Mouse (Mus musculus) layer of hippocampus, postnatal 36 days (tissue): ENCODE measurements at regions not wholly inside any gene's neighbourhood (a gene's known extent, or its start where the extent isn't known, plus 50 kb on each side); places are given as distances from the start of the nearest gene placed in this dataset.

ENCODE experiments used
- DNase-seq, 2 experiments: peaks; one replicate each; pipeline ENCODE4 v3.0.0; 2022

GRCm38 (mm10) chr5:119356051-119356450 is 314.4 kb upstream of the Tbx3 start:
- no peak for DNase-seq

- DNase-seq = no peak
Observed at GRCm38 (mm10) chr5:119359709-119360108, 310.8 kb upstream of the Tbx3 start.

GRCm38 (mm10) chr5:119360351-119360750 is 310.1 kb upstream of the Tbx3 start:
- no peak for DNase-seq

- DNase-seq = no peak
Observed at GRCm38 (mm10) chr5:119361406-119362044, 308.9 kb upstream of the Tbx3 start.

GRCm38 (mm10) chr5:119362452-119362851 is 308.0 kb upstream of the Tbx3 start:
- no peak for DNase-seq

GRCm38 (mm10) chr5:119364250-119364649 is 306.2 kb upstream of the Tbx3 start:
- DNase-seq = no peak

GRCm38 (mm10) chr5:119365157-119365556 is 305.3 kb upstream of the Tbx3 start:
- DNase-seq = no peak

GRCm38 (mm10) chr5:119366296-119366695 is 304.2 kb upstream of the Tbx3 start:
- no peak for DNase-seq

GRCm38 (mm10) chr5:119370481-119370880 is 300.0 kb upstream of the Tbx3 start:
- DNase-seq = no peak

GRCm38 (mm10) chr5:119370931-119371330 is 299.5 kb upstream of the Tbx3 start:
- no peak for DNase-seq

GRCm38 (mm10) chr5:119373774-119374700 is 296.4 kb upstream of the Tbx3 start:
- no peak for DNase-seq

- no peak for DNase-seq
Observed at GRCm38 (mm10) chr5:119374861-119375260, 295.6 kb upstream of the Tbx3 start.

- no peak for DNase-seq
Observed at GRCm38 (mm10) chr5:119378261-119378660, 292.2 kb upstream of the Tbx3 start.

GRCm38 (mm10) chr5:119379915-119380432 is 290.5 kb upstream of the Tbx3 start:
- DNase-seq = no peak

GRCm38 (mm10) chr5:119381495-119381894 is 289.0 kb upstream of the Tbx3 start:
- DNase-seq = no peak

GRCm38 (mm10) chr5:119385506-119385905 is 285.0 kb upstream of the Tbx3 start:
- no peak for DNase-seq

GRCm38 (mm10) chr5:119386821-119387220 is 283.6 kb upstream of the Tbx3 start:
- DNase-seq = no peak

GRCm38 (mm10) chr5:119387261-119387660 is 283.2 kb upstream of the Tbx3 start:
- DNase-seq = no peak

GRCm38 (mm10) chr5:119388841-119389240 is 281.6 kb upstream of the Tbx3 start:
- no peak for DNase-seq

- DNase-seq = no peak
Observed at GRCm38 (mm10) chr5:119389384-119389783, 281.1 kb upstream of the Tbx3 start.

GRCm38 (mm10) chr5:119389857-119390256 is 280.6 kb upstream of the Tbx3 start:
- no peak for DNase-seq

- DNase-seq = peak; percentile 5 to 14
Observed at GRCm38 (mm10) chr5:119398475-119398874, 272.0 kb upstream of the Tbx3 start.

GRCm38 (mm10) chr5:119400223-119400935 is 270.1 kb upstream of the Tbx3 start:
- DNase-seq = no peak
